Mouse (Mus musculus): ENCODE measurements around the gene Numbl.

GRCm38 (mm10) chr7:27227676-27228075 is 30.6 kb upstream of the Numbl start:
- no peak for TF ChIP-seq POLR2A (IDR thresholded peaks at IDR 0.05; ENCODE audit: borderline replicate concordance, insufficient read depth, low read length)
- no peak for TF ChIP-seq CTCF (IDR thresholded peaks at IDR 0.05; ENCODE audit: borderline replicate concordance, insufficient read depth, low read depth, low read length)

All from cerebellum, adult 2 months (tissue).